Mouse (Mus musculus) lung, postnatal 4 days (tissue): Measurements from ENCODE around the gene Nedd4.

Experiments used
- DNase-seq, 2 experiments: peaks; one replicate each; pipeline ENCODE4 v3.0.0; 2021

Nedd4 gene

GRCm38 (mm10) chr9:72733966-72734365 lies 71.8 kb downstream of the Nedd4 start:
- DNase-seq = peak; percentile 59 to 74

GRCm38 (mm10) chr9:72735822-72736410 lies 73.8 kb downstream of the Nedd4 start:
- DNase-seq = peak in 1 of 2 experiments; percentile 66

- no peak for DNase-seq
Observed at GRCm38 (mm10) chr9:72741206-72741605, 79.1 kb downstream of the Nedd4 start.

DNA sequence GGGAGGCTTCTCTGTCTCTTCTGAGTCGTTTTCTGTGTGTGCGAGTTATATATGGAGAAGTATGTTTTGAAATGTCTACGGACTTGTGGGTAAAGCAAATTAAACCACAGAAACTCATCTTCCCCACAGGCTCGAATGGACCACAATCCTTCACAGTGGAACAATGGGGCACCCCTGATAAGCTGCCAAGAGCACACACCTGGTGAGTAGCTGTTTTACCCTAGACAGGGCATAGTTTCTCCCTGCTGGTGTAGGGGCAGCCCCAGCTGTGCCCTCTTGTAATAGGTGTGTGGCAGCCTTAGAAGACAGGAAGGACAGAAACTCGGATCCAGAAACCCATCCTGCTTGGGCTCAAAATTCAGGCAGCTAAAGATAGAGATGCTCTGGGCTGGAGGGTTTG lies 84.1 kb downstream of the Nedd4 start:
- no peak for DNase-seq

DNA sequence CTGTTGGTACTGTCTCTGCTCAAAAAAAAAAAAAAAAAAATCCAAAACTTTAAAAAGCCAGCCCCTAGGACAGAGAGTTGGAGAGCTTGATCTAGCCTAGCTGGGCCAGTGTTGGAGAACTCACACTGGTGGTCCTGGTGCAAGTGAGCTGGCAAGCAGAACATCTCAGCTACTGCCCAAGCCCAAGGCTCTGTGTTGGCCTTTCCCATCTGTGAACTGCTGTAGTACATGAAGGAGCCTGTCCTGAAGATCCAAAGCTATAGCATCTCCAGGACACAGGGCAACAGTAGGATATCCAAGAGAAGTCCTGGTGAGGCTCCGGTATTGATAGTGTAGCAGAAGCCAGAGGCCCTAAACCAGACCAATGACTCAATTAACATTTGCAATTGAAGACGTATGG lies 88.1 kb downstream of the Nedd4 start:
- DNase-seq = no peak

GRCm38 (mm10) chr9:72752656-72753055 lies 90.5 kb downstream of the Nedd4 start:
- no peak for DNase-seq

GRCm38 (mm10) chr9:72753741-72754140 lies 91.6 kb downstream of the Nedd4 start:
- peak in 1 of 2 experiments; percentile 56 for DNase-seq

GRCm38 (mm10) chr9:72757143-72757542 lies 95.0 kb downstream of the Nedd4 start:
- no peak for DNase-seq

- DNase-seq = no peak
Observed at GRCm38 (mm10) chr9:72758705-72759131, 96.6 kb downstream of the Nedd4 start.

GRCm38 (mm10) chr9:72763050-72763718 lies 101.0 kb downstream of the Nedd4 start:
- DNase-seq = peak; percentile 40 to 73

GRCm38 (mm10) chr9:72766789-72767349 lies 104.7 kb downstream of the Nedd4 start:
- DNase-seq = peak; percentile 81 to 90

GRCm38 (mm10) chr9:72775022-72775421 lies 112.9 kb downstream of the Nedd4 start:
- no peak for DNase-seq

GRCm38 (mm10) chr9:72779004-72779403 lies 116.9 kb downstream of the Nedd4 start:
- no peak for DNase-seq

GRCm38 (mm10) chr9:72779733-72780132 lies 117.6 kb downstream of the Nedd4 start:
- no peak for DNase-seq

GRCm38 (mm10) chr9:72780694-72781093 lies 118.5 kb downstream of the Nedd4 start:
- no peak for DNase-seq

GRCm38 (mm10) chr9:72781466-72781865 lies 119.3 kb downstream of the Nedd4 start:
- no peak for DNase-seq

GRCm38 (mm10) chr9:72782121-72782520 lies 120.0 kb downstream of the Nedd4 start:
- DNase-seq = no peak

GRCm38 (mm10) chr9:72787732-72788131 lies 125.6 kb downstream of the Nedd4 start:
- DNase-seq = no peak

DNA sequence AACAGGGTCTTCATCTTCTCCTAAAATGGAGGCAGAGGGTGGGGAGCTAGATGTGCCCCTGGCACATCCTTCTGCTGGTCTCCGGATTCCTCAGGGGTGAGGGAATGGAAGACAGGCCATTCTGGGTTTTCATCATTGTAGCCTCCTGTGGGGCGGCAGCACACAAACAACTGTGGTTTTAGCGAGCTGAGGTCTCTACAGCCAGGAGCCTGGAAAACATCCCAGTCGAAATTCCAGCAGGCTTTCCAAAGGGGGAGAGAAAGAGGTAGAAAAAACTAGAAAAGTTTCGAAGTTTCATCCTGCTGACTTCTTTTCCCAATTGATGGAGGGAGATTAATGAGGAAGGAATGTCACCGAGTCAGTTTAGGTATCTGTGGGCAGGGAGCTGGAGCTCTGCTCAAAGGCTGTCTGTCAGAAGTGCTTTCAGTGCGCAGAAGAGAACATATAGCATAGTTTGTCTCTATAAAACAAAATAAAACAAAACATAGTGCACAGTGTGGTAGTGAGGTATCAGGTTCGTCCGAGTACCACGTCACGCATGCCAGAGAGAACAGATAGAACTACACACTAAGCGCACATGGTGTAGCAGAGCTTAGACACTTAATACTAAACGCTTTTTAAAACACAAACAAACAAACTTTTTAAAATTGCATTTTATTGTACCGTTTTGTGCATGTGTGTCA lies 128.5 kb downstream of the Nedd4 start:
- no peak for DNase-seq

- no peak for DNase-seq
Observed at GRCm38 (mm10) chr9:72791213-72791582, 129.1 kb downstream of the Nedd4 start.

DNA sequence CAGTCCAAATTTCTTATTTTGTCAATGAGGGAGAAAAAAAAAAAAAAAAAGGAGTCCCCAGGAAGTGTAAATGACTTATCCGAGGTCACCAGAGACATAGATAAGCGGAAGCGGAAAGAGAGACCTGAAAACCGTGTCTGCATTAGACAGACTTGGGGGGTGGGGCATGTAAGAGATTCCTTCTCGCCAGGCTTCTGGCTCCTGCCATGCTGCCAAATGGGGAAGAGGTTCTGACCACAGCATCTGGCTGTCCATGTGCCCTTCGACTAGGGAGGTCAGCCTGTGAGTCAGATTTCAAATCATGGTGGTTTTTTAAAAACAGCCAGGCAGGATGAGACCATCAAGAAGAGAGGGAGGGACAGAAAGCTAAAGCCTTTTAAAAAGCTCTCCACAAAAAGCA lies 129.5 kb downstream of the Nedd4 start:
- DNase-seq = peak; percentile 30 to 32

DNA sequence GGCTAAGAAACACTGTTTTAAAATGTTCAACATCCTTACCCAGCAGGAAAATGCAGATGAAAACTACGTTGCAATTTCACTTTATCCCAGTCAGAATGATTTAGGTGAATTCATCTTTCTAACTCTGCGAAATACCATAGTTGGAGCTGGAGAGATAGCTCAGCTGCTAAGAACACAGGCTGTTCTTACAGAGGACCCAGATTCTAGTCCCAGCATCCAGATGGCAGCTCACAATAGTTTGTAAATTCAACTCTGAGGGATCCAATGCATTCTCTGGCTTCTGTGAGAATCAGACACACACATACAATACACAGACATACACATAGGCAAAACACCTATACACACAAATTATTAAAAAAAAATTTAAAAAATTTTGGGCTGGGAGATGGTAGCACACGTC lies 133.1 kb downstream of the Nedd4 start:
- DNase-seq = no peak

GRCm38 (mm10) chr9:72797136-72797621 lies 135.0 kb downstream of the Nedd4 start:
- peak; percentile 57 to 65 for DNase-seq
